Mouse (Mus musculus) G1E (cell line): ENCODE data around the gene Tnr. TPM values are rescaled to one million over a fixed set of nuclear protein-coding genes. Genes with fewer than 3 reads are reported as not detected.

Experiments used
- ATAC-seq: 2 replicates; pipeline ENCODE4 v1.8.0; 2016; ENCODE audit warnings: mild to moderate bottlenecking; ENCODE audit not compliant: insufficient number of reproducible peaks, poor library complexity, low FRiP score, severe bottlenecking; ENCODE audit errors: extremely low read depth
- DNase-seq: peaks from one replicate; pipeline ENCODE4 v3.0.0; 2012; ENCODE audit warnings: low spot score
- H3K27me3 ChIP-seq: 2 replicates; pipeline ENCODE4 v1.6.1; 2012; ENCODE audit warnings: mild to moderate bottlenecking, low read length, inconsistent platforms; ENCODE audit not compliant: insufficient read depth
- H3K36me3 ChIP-seq: replicated peaks from 2 replicates; pipeline ENCODE3; 2012; ENCODE audit warnings: mild to moderate bottlenecking, inconsistent platforms
- H3K4me1 ChIP-seq: 2 replicates; pipeline ENCODE4 v1.6.1; 2012; ENCODE audit warnings: low read depth, low read length, inconsistent platforms, mixed read lengths; ENCODE audit not compliant: insufficient read depth
- H3K4me3 ChIP-seq: 2 replicates; pipeline ENCODE4 v1.5.1; 2012; ENCODE audit warnings: low read depth, mild to moderate bottlenecking, inconsistent platforms, low read length, moderate library complexity, mixed read lengths
- H3K9me3 ChIP-seq: replicated peaks from 2 replicates; pipeline ENCODE4 v1.6.1; 2012; ENCODE audit warnings: inconsistent platforms
- CTCF ChIP-seq: IDR thresholded peaks from 2 replicates; pipeline ENCODE4 v1.5.1; 2012; ENCODE audit warnings: low read depth, low read length, inconsistent platforms, mixed read lengths
- GATA1 ChIP-seq: IDR thresholded peaks from 2 replicates; pipeline ENCODE4 v1.6.1; 2012; ENCODE audit warnings: borderline replicate concordance, low read length, inconsistent platforms, mixed read lengths
- GATA2 ChIP-seq: IDR thresholded peaks from 2 replicates; pipeline ENCODE4 v1.6.1; 2012; ENCODE audit warnings: low read depth, low read length, inconsistent platforms, borderline replicate concordance
- POLR2AphosphoS5 ChIP-seq: IDR thresholded peaks from 2 replicates; pipeline ENCODE4 v1.6.1; 2012; ENCODE audit warnings: low read depth, low read length, inconsistent platforms; ENCODE audit not compliant: insufficient replicate concordance
- TAL1 ChIP-seq: conservative IDR thresholded peaks from 2 replicates; pipeline ENCODE4 v1.6.1; 2012; ENCODE audit warnings: low read depth, low read length, inconsistent platforms, mixed read lengths
- polyA plus RNA-seq: library from polyadenylated mRNA; stranded (reverse); fragments of >175 nt; gene quantifications from 2 replicates; pipeline ENCODE4 v1.2.3, GENCODE M21; 2012
- total RNA-seq, 2 experiments: library from RNA; stranded (forward) in 1 of 2; stranded (reverse) in 1 of 2; fragments of 200-1000 nt in 1 of 2; fragments of >200 nt in 1 of 2; fragmentation: Nextera tagmentation in 1 of 2; gene quantifications; 2 replicates each; pipeline ENCODE4 v1.2.3; 2014 to 2017

Gene Tnr
- total and polyA plus RNA-seq, 3 experiments: 0.16 TPM; not detected in 2

GRCm38 (mm10) chr1:159819511-159819910, 295.9 kb downstream of the Tnr start:
- Histone ChIP-seq H3K9me3 (no peaks in the 10 kb centered on the region), H3K4me1 (no peaks in the 10 kb centered on the region), H3K36me3 (no peaks in the 10 kb centered on the region), H3K4me3 (no peak overlapping the region), H3K27me3 (peaks cover 2% of the 10 kb centered on the region; the same call in 1 of the 2 replicates)
- no peak for TF ChIP-seq GATA1
- no peak for TF ChIP-seq POLR2AphosphoS5
- TF ChIP-seq CTCF: no peak
- no peak for TF ChIP-seq TAL1
- no peak for TF ChIP-seq GATA2
- DNase-seq (no peak), ATAC-seq (no peak)

GRCm38 (mm10) chr1:159822416-159822815, 298.8 kb downstream of the Tnr start:
- Histone ChIP-seq H3K4me1 (no peaks in the 10 kb centered on the region), H3K27me3 (peaks cover 2% of the 10 kb centered on the region; the same call in 1 of the 2 replicates), H3K9me3 (no peaks in the 10 kb centered on the region), H3K36me3 (no peaks in the 10 kb centered on the region), H3K4me3 (no peak overlapping the region)
- ATAC-seq: no peak
- no peak for DNase-seq
- TF ChIP-seq TAL1 (no peak), GATA2 (no peak), POLR2AphosphoS5 (no peak), GATA1 (no peak)

- DNase-seq (no peak), ATAC-seq (no peak)
- Histone ChIP-seq H3K4me3 (no peak overlapping the region), H3K36me3 (no peaks in the 10 kb centered on the region), H3K27me3 (no peaks in the 10 kb centered on the region), H3K9me3 (no peaks in the 10 kb centered on the region), H3K4me1 (no peaks in the 10 kb centered on the region)
- TF ChIP-seq GATA2: no peak
- no peak for TF ChIP-seq POLR2AphosphoS5
- no peak for TF ChIP-seq GATA1
- no peak for TF ChIP-seq TAL1
- no peak for TF ChIP-seq CTCF
Observed at GRCm38 (mm10) chr1:159828531-159828930, 305.0 kb downstream of the Tnr start.

DNA sequence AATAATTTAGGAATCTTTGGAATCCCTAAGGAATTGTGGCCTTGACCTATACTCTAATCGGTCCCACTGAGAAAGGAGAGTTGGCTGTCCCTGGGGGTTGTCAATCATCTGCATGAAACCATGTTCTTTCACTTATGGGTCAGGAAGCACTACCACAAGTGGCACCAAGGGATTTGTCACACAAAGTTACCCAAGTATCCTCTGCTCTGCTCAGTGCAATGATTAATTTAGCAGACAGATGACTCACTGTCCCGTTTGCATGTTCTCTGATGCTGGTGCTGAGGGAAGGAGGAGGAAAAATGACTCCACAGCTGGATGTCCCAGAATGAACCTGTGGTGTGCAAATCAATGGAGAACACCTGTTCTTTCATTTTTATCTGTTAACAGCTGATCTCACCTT, 309.6 kb downstream of the Tnr start:
- H3K4me1 ChIP-seq: no peaks in the 10 kb centered on the region
- ATAC-seq: no peak
- H3K4me3 ChIP-seq: no peak overlapping the region
- DNase-seq: no peak
- TF ChIP-seq POLR2AphosphoS5 (no peak), CTCF (no peak), GATA2 (no peak), TAL1 (no peak), GATA1 (no peak)
- no peaks in the 10 kb centered on the region for H3K27me3 ChIP-seq
- no peaks in the 10 kb centered on the region for H3K36me3 ChIP-seq
- H3K9me3 ChIP-seq: no peaks in the 10 kb centered on the region

DNA sequence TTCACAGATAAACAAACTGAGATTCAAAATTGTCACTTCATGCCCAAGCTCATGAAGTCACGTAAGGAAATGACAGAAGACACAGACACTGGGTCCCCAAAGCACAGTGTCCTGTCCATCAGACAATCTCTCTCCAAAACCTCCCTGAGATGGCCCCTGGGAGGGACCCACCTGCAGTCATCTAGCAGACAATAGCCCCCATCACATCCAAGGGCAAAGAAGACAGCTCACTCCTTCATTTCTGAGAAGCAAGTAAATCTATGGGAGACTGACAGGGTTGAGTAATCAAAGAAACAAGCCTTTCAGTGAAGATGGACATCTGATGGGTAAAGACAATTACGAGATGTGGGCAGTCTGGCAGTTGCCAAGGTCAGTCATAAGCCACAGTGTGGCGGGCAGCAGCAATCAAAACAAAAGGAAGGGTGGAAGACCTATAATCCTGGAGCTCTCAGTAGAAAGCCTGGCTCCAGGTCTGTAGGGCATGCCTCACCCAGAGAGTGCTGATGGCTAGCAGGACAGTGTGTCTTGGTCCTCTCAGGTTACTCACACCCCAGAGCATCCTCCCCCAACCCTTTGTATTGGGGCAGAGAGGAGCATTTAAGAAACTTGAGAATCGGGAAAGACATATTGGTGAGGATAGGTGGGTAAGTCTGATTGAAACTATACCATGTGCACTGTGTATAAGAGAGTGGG, 310.2 kb downstream of the Tnr start:
- ATAC-seq (no peak), DNase-seq (no peak)
- Histone ChIP-seq H3K27me3 (no peaks in the 10 kb centered on the region), H3K9me3 (no peaks in the 10 kb centered on the region), H3K36me3 (no peaks in the 10 kb centered on the region), H3K4me1 (no peaks in the 10 kb centered on the region), H3K4me3 (no peak overlapping the region)
- TF ChIP-seq POLR2AphosphoS5: no peak
- TF ChIP-seq TAL1: no peak
- no peak for TF ChIP-seq GATA1
- no peak for TF ChIP-seq GATA2
- no peak for TF ChIP-seq CTCF

GRCm38 (mm10) chr1:159835126-159835525, 311.6 kb downstream of the Tnr start:
- no peak for DNase-seq
- ATAC-seq: no peak
- H3K9me3 ChIP-seq: no peaks in the 10 kb centered on the region
- no peak overlapping the region for H3K4me3 ChIP-seq
- H3K4me1 ChIP-seq: no peaks in the 10 kb centered on the region
- TF ChIP-seq CTCF: no peak
- no peaks in the 10 kb centered on the region for H3K36me3 ChIP-seq
- H3K27me3 ChIP-seq: no peaks in the 10 kb centered on the region

GRCm38 (mm10) chr1:159840337-159840736, 316.8 kb downstream of the Tnr start:
- no peak for ATAC-seq
- H3K4me3 ChIP-seq: no peak overlapping the region
- no peaks in the 10 kb centered on the region for H3K9me3 ChIP-seq
- no peak for DNase-seq
- no peaks in the 10 kb centered on the region for H3K4me1 ChIP-seq
- H3K36me3 ChIP-seq: no peaks in the 10 kb centered on the region
- TF ChIP-seq TAL1 (no peak), POLR2AphosphoS5 (no peak), CTCF (no peak), GATA1 (no peak), GATA2 (no peak)
- H3K27me3 ChIP-seq: no peaks in the 10 kb centered on the region
